Mouse (Mus musculus) CH12.LX (cell line): Measurements from ENCODE around the gene Nrgn.

Experiments
- CTCF ChIP-seq, 2 experiments: IDR thresholded peaks in 1 of 2; conservative IDR thresholded peaks in 1 of 2; 2 replicates each; pipeline ENCODE4 v1.5.1; 2011 to 2012; ENCODE audit warnings: low read depth in 2 of 2, low read length in 2 of 2, improper control_type of control experiment in 1 of 2, inconsistent platforms in 1 of 2, mild to moderate bottlenecking in 1 of 2, moderate library complexity in 1 of 2
- EP300 ChIP-seq: IDR thresholded peaks from 2 replicates; pipeline ENCODE4 v1.6.1; 2011; ENCODE audit warnings: low read length, improper control_type of control experiment
- HCFC1 ChIP-seq: IDR thresholded peaks from 2 replicates; pipeline ENCODE4 v1.6.1; 2012; ENCODE audit warnings: low read depth, mild to moderate bottlenecking, inconsistent platforms, low read length, improper control_type of control experiment
- IRF4 ChIP-seq: IDR thresholded peaks from 2 replicates; pipeline ENCODE4 v1.6.1; 2014; ENCODE audit warnings: low read depth, mild to moderate bottlenecking, inconsistent platforms, low read length, improper control_type of control experiment
- MAFK ChIP-seq: IDR thresholded peaks from 2 replicates; pipeline ENCODE4 v1.6.1; 2011; ENCODE audit warnings: low read length, improper control_type of control experiment; ENCODE audit not compliant: insufficient replicate concordance
- MAX ChIP-seq: IDR thresholded peaks from 2 replicates; pipeline ENCODE4 v1.6.1; 2011; ENCODE audit warnings: low read length, improper control_type of control experiment
- MAZ ChIP-seq: IDR thresholded peaks from 2 replicates; pipeline ENCODE4 v1.6.1; 2012; ENCODE audit warnings: low read depth, mild to moderate bottlenecking, inconsistent platforms, low read length, improper control_type of control experiment, moderate library complexity
- MXI1 ChIP-seq: IDR thresholded peaks from 2 replicates; pipeline ENCODE4 v1.6.1; 2011; ENCODE audit warnings: mild to moderate bottlenecking, low read depth, low read length, improper control_type of control experiment
- POLR2A ChIP-seq: IDR thresholded peaks from 2 replicates; pipeline ENCODE4 v1.6.1; 2011; ENCODE audit warnings: low read depth, mild to moderate bottlenecking, improper control_type of control experiment, low read length
- UBTF ChIP-seq: IDR thresholded peaks from 2 replicates; pipeline ENCODE4 v1.6.1; 2012; ENCODE audit warnings: low read depth, mild to moderate bottlenecking, inconsistent platforms, low read length, improper control_type of control experiment, moderate library complexity
- USF1 ChIP-seq: IDR thresholded peaks from 2 replicates; pipeline ENCODE4 v1.6.1; 2014; ENCODE audit warnings: low read depth, mild to moderate bottlenecking, inconsistent platforms, low read length, improper control_type of control experiment
- USF2 ChIP-seq: conservative IDR thresholded peaks from 2 replicates; pipeline ENCODE4 v1.6.1; 2011; ENCODE audit warnings: low read depth, low read length, improper control_type of control experiment
- ZC3H11A ChIP-seq: IDR thresholded peaks from 2 replicates; pipeline ENCODE4 v1.6.1; 2012; ENCODE audit warnings: low read depth, mild to moderate bottlenecking, inconsistent platforms, low read length, improper control_type of control experiment
- ZMIZ1 ChIP-seq: IDR thresholded peaks from 2 replicates; pipeline ENCODE4 v1.6.1; 2012; ENCODE audit warnings: low read depth, mild to moderate bottlenecking, inconsistent platforms, low read length, improper control_type of control experiment

- TF ChIP-seq MAFK = no peak
- TF ChIP-seq ZC3H11A = no peak
- TF ChIP-seq IRF4 = no peak
- TF ChIP-seq POLR2A = no peak
- no peak for TF ChIP-seq ZMIZ1
- TF ChIP-seq HCFC1 = no peak
- no peak for TF ChIP-seq UBTF
- no peak for TF ChIP-seq CTCF (conservative IDR thresholded peaks at IDR 0.05 in 1 of 2, IDR thresholded peaks at IDR 0.05 in 1 of 2; ENCODE audit: low read depth in 2 of 2, low read length in 2 of 2)
- no peak for TF ChIP-seq USF1
- no peak for TF ChIP-seq MAX
- no peak for TF ChIP-seq EP300
- no peak for TF ChIP-seq USF2
- TF ChIP-seq MXI1 = no peak
- TF ChIP-seq MAZ = no peak
These were observed 38.2 kb downstream of the Nrgn start for GRCm38 (mm10) chr9:37514456-37514855.
